ENCODE assay signal across 15 mouse cellular contexts in genomic region chr1:80389518-80389917, GRCm38 (mm10). TPM values are rescaled to one million over a fixed set of nuclear protein-coding genes. Genes with fewer than 3 reads are reported as not detected.
DNase-seq lines count a peak whose midpoint lies in the region; ATAC-seq and TF ChIP-seq lines count a peak whose summit lies in the region.
"Had no signal": no experiment of that assay in that cellular context is flagged by ENCODE, and none has a peak within 500 bp of the region (broad histone marks: within the 10 kb centered on the region; RNA-seq: fewer than 3 reads in every experiment).

No protein-coding gene starts in this region.

- peak; percentile 33; the same call in 1 of the 2 replicates for ATAC-seq in granulocyte monocyte progenitor cell, adult 5-6 weeks (replicated peaks; ENCODE audit: poor library complexity, severe bottlenecking)
- no peak for ATAC-seq in lung, postnatal 0 days

- no peak for TF ChIP-seq CTCF in lung, postnatal 0 days (IDR thresholded peaks at IDR 0.05)

- H3K36me3 ChIP-seq in splenic B cell, adult 2 months (ENCODE audit: control insufficient read depth, insufficient read depth, low read length, poor library complexity, severe bottlenecking) = no peaks in the 10 kb centered on the region
- H3K36me3 ChIP-seq in lung, postnatal 0 days (ENCODE audit: insufficient read depth, low read length) = no peaks in the 10 kb centered on the region
- H3K36me3 ChIP-seq: hindbrain, embryonic 13.5 days; neural tube, embryonic 12.5 days had no signal

- WGBS in lung, postnatal 0 days = 65% methylated on average over 7 of the region's 7 CpGs

- DNase-seq in heart, adult 11 months = peak; percentile 89
- DNase-seq in heart, postnatal 10 days = no peak
- peak; percentile 50 to 54 for DNase-seq in B cell, adult 2 months
- peak; percentile 36 for DNase-seq in splenic B cell, adult 2 months (ENCODE audit: low read depth, low spot score)
- no peak for DNase-seq in cerebellum, postnatal 25 days
- DNase-seq in lung, postnatal 36 days = no peak
- DNase-seq in lung, postnatal 0 days (ENCODE audit: low spot score) = no peak
- DNase-seq: cerebellum, adult 8-10 months; gastrocnemius, postnatal 36 days; liver; lung, embryonic 14.5 days had no signal

- H3K4me1 ChIP-seq in lung, postnatal 0 days (ENCODE audit: insufficient read depth, low read depth, low read length) = no peaks in the 10 kb centered on the region
- H3K4me1 ChIP-seq: hindbrain, embryonic 13.5 days; neural tube, embryonic 12.5 days had no signal

- intact Hi-C loops in heart, postnatal 10 days (cut with DNase I) = no loop called here

- no peak overlapping the region for H3K4me2 ChIP-seq in lung, postnatal 0 days (replicated peaks; ENCODE audit: low read depth, low read length)
- H3K4me2 ChIP-seq: hindbrain, embryonic 13.5 days; lung, embryonic 14.5 days; midbrain, embryonic 11.5 days; neural tube, embryonic 12.5 days had no signal

- no peak overlapping the region for H3K27ac ChIP-seq in lung, postnatal 0 days (ENCODE audit: low read length)
- H3K27ac ChIP-seq: hindbrain, embryonic 13.5 days; neural tube, embryonic 12.5 days had no signal

- H3K27me3 ChIP-seq in splenic B cell, adult 2 months (ENCODE audit: control insufficient read depth, insufficient read depth, low read length, poor library complexity, severe bottlenecking) = no peaks in the 10 kb centered on the region
- no peaks in the 10 kb centered on the region for H3K27me3 ChIP-seq in lung, postnatal 0 days (replicated peaks; ENCODE audit: insufficient read depth, low read length)
- H3K27me3 ChIP-seq: hindbrain, embryonic 13.5 days; neural tube, embryonic 12.5 days had no signal

- no peaks in the 10 kb centered on the region for H3K9me3 ChIP-seq in lung, postnatal 0 days (ENCODE audit: low read length)
- H3K9me3 ChIP-seq: hindbrain, embryonic 13.5 days; neural tube, embryonic 12.5 days had no signal

- no peak overlapping the region for H3K9ac ChIP-seq in lung, postnatal 0 days (replicated peaks; ENCODE audit: low read depth)
- H3K9ac ChIP-seq: hindbrain, embryonic 13.5 days; lung, embryonic 14.5 days; neural tube, embryonic 12.5 days had no signal

- TF ChIP-seq EP300 in lung, postnatal 0 days (IDR thresholded peaks at IDR 0.05) = no peak

- no peak overlapping the region for H3K4me3 ChIP-seq in lung, postnatal 0 days (ENCODE audit: low read depth, low read length)
- H3K4me3 ChIP-seq: hindbrain, embryonic 13.5 days; neural tube, embryonic 12.5 days had no signal

RNA-seq across cellular contexts. Expression of gene Cul3, which starts 49.2 kb away (rescaled TPM):
- 100 to 1,000 TPM; 122 to 128 TPM for total RNA-seq in heart, postnatal 10 days (2021)
- total RNA-seq in granulocyte monocyte progenitor cell, adult 5-6 weeks (2014; fragmentation: Nextera tagmentation) = 74.6 and 110 TPM in 2 replicates
- total RNA-seq in granulocyte monocyte progenitor cell, adult 5-6 weeks (2017) = 209 and 304 TPM in 2 replicates
- polyA plus RNA-seq in lung, postnatal 0 days (2015; fragmentation: Nextera tagmentation; extraction: Ambion mirVana) = 33.8 and 37.6 TPM in 2 replicates

Comparison
In these comparisons a context has a peak if more than half of its experiments do, and no peak if none do; other contexts are left out.
1. DNase-seq: peak in heart, adult 11 months (single experiment), B cell, adult 2 months (2 of 2) and splenic B cell, adult 2 months (single experiment); none in heart, postnatal 10 days (0 of 2), cerebellum, postnatal 25 days (0 of 2), lung, postnatal 36 days (single experiment) and lung, postnatal 0 days (single experiment).